Mouse (Mus musculus) spleen, adult 2 months (tissue): ENCODE results near the gene Sesn2. TPM values are rescaled to one million over a fixed set of nuclear protein-coding genes. Genes with fewer than 3 reads are reported as not detected.

ENCODE experiments used
- DNase-seq, 2 experiments: peaks; one replicate each; pipeline versions ENCODE4 v3.0.0 to v3.0.0-alpha.2; 2012 to 2021; ENCODE audit warnings: low spot score in 2 of 2, low read depth in 1 of 2
- H3K27ac ChIP-seq: fragments of 200-500 bp; 2 replicates; pipeline ENCODE4 v1.5.1; 2012; ENCODE audit warnings: low read length, inconsistent platforms; ENCODE audit not compliant: insufficient read depth
- H3K27me3 ChIP-seq: fragments of 200-500 bp; 2 replicates; pipeline ENCODE4 v1.6.1; 2012; ENCODE audit warnings: mild to moderate bottlenecking, moderate library complexity, low read length, inconsistent platforms; ENCODE audit not compliant: control insufficient read depth, insufficient read depth
- H3K36me3 ChIP-seq: fragments of 200-500 bp; 2 replicates; pipeline ENCODE4 v1.6.1; 2012; ENCODE audit warnings: mild to moderate bottlenecking, low read length, inconsistent platforms; ENCODE audit not compliant: control insufficient read depth, insufficient read depth
- H3K4me1 ChIP-seq: fragments of 200-500 bp; 2 replicates; pipeline ENCODE4 v1.6.1; 2011; ENCODE audit warnings: inconsistent platforms; ENCODE audit not compliant: control insufficient read depth, insufficient read depth, insufficient read length
- H3K4me3 ChIP-seq: fragments of 200-500 bp; 2 replicates; pipeline ENCODE4 v1.5.1; 2011; ENCODE audit warnings: mild to moderate bottlenecking, inconsistent platforms; ENCODE audit not compliant: insufficient read depth, insufficient read length; ENCODE audit errors: extremely low read depth
- CTCF ChIP-seq: fragments of 200-500 bp; IDR thresholded peaks from 2 replicates; pipeline ENCODE4 v1.5.1; 2011; ENCODE audit warnings: mild to moderate bottlenecking, inconsistent platforms; ENCODE audit not compliant: insufficient read depth, insufficient read length, insufficient replicate concordance; ENCODE audit errors: extremely low read depth
- POLR2A ChIP-seq: fragments of 200-500 bp; IDR thresholded peaks from 2 replicates; pipeline ENCODE4 v1.6.1; 2011; ENCODE audit warnings: low read depth, low read length, inconsistent platforms
- WGBS: fragments of 180-500 bp; shearing (Covaris S2); methylation state at CpG from one replicate; pipeline ENCODE4 v1.1.7; 2018; 5-methylcytosine and 5-hydroxymethylcytosine counted together
- polyA plus RNA-seq: library from polyadenylated mRNA; depleted of rRNA; stranded (reverse); fragments of >200 nt; gene quantifications from 2 replicates; pipeline ENCODE4 v1.2.3, GENCODE M21; 2012

The Sesn2 gene
- polyA plus RNA-seq, 1 experiment, result 9.3 TPM

DNA sequence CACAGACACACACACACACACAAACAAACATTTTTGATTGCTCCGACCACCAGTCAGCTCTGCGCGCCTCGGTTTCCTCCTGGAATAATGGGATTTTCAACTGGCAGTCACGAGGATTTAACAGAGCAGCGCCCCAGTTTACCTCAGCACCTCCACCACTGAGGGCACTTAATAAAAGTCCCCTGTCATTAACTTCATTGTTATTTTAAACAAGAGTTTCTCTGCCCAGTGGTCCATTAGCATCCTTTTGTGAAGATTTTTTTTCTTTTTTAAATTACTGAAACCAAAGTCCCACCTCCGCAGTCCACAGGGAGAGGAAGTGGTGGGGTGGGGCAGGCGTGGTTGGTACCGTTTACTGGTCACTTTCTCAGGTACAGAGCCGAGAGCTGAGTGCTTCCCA is 4.5 kb downstream of the Sesn2 start:
- Histone ChIP-seq H3K27me3 (no peaks in the 10 kb centered on the region), H3K27ac (no peak overlapping the region), H3K4me3 (no peak overlapping the region), H3K36me3 (no peaks in the 10 kb centered on the region), H3K4me1 (peaks cover 3% of the 10 kb centered on the region; the same call in 1 of the 2 replicates)
- TF ChIP-seq POLR2A (no peak), CTCF (no peak)
- DNase-seq, result no peak
- WGBS, result 62% methylated on average over 10 of the region's 10 CpGs

- TF ChIP-seq CTCF (no peak), POLR2A (no peak)
- H3K27ac ChIP-seq, result peak overlapping the region; percentile 3; the same call in 1 of the 2 replicates
These were observed 5.1 kb downstream of the Sesn2 start for GRCm38 (mm10) chr4:132505034-132505738.

DNA sequence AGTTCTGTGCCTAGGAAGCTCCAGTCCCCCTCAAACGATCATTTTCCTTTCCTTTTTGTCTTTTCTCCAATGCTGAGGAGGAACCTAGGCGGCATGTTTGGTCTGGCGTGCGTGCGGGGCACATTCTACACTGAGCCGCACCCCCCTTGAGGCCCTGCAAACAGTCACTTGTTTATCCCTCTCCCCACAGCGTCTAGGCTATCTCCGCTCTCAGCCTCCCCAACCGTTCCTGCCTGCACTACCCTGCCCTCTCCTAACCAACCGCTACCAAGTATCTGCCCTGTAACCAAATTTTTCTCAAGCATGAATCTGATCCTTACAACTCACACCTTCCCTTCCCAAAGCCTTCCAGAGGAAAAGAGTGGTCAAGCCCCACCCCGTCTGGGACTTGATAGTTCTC is 7.0 kb downstream of the Sesn2 start:
- H3K4me3 ChIP-seq, result no peak overlapping the region
- TF ChIP-seq POLR2A (no peak), CTCF (no peak)
- no peak for DNase-seq
- 84% methylated on average over 11 of the region's 11 CpGs for WGBS
- H3K27ac ChIP-seq, result no peak overlapping the region
- no peaks in the 10 kb centered on the region for H3K27me3 ChIP-seq
- peaks cover 8% of the 10 kb centered on the region for H3K36me3 ChIP-seq
- H3K4me1 ChIP-seq, result peaks cover 3% of the 10 kb centered on the region; the same call in 1 of the 2 replicates

More at GRCm38 (mm10) chr4:132505034-132505738, 5.1 kb downstream of the Sesn2 start:
- WGBS, result 60% methylated on average over 6 of the region's 6 CpGs
- DNase-seq, result no peak
- Histone ChIP-seq H3K36me3 (no peaks in the 10 kb centered on the region), H3K4me1 (peaks cover 3% of the 10 kb centered on the region; the same call in 1 of the 2 replicates), H3K27me3 (no peaks in the 10 kb centered on the region), H3K4me3 (no peak overlapping the region)

DNA sequence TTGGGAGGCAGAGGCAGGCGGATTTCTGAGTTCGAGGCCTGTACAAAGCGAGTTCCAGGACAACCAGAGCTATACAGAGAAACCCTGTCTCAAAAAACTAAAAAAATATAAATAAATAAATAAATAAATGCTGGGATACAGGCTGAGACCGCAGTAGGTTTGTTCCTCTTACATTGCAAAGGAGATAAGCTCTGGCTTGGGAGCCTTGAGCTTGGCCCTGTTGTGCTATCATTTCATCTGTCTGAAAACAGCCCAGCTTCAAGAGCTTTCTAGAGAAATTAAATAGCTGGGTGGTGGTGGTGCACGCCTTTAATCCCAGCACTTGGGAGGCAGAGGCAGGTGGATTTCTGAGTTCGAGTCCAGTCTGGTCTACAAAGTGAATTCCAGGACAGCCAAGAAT is 8.7 kb downstream of the Sesn2 start:
- 85% methylated on average over 6 of the region's 6 CpGs for WGBS
- TF ChIP-seq POLR2A, result no peak
- TF ChIP-seq CTCF, result no peak
- Histone ChIP-seq H3K27me3 (no peaks in the 10 kb centered on the region), H3K27ac (no peak overlapping the region), H3K4me1 (peaks cover 3% of the 10 kb centered on the region; the same call in 1 of the 2 replicates), H3K36me3 (peaks cover 21% of the 10 kb centered on the region), H3K4me3 (no peak overlapping the region)
- DNase-seq, result no peak

DNA sequence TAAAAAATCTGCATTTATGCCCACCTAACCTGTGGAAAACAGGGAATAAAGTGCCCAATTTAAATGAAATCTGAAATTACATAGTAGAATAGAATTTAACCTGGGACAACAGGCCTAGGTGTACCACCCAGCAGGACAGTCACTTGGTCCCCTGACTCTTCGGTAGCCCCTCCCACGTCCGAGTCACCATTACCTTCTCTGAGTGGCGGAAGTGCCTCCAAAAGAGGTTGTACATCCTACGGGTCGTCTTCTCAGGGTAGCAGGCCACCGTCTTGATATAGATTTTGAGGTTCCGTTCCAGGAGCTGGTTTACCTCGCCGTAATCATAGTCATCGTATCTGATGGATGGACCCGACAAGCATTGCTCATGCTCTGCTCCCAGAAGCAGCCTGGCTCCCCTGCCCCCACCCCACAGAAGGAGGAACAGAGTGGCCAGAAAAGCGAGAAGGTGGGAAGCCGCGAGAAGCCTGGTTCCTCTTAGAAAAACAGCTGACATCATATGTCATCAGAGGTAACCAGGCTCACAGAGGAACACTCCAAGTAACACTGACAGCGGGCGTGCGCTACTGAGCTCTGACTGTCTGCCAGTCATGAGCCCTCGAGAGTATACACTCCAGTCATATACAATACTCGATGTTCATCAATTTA is 15.9 kb downstream of the Sesn2 start:
- Histone ChIP-seq H3K36me3 (peaks cover 24% of the 10 kb centered on the region), H3K27me3 (no peaks in the 10 kb centered on the region), H3K4me3 (peak overlapping the region; percentile 10; the same call in 1 of the 2 replicates), H3K4me1 (no peaks in the 10 kb centered on the region; the same call in 1 of the 2 replicates), H3K27ac (no peak overlapping the region; the same call in 1 of the 2 replicates)
- 24% methylated on average over 20 of the region's 20 CpGs for whole genome bisulfite sequencing
- DNase-seq, result peak; percentile 34 to 45
- TF ChIP-seq POLR2A (no peak), CTCF (no peak)

GRCm38 (mm10) chr4:132492178-132493060 is 17.9 kb downstream of the Sesn2 start:
- H3K4me1 ChIP-seq, result no peaks in the 10 kb centered on the region; the same call in 1 of the 2 replicates
- H3K36me3 ChIP-seq, result peaks cover 12% of the 10 kb centered on the region
- no peaks in the 10 kb centered on the region for H3K27me3 ChIP-seq
- DNase-seq, result no peak
- no peak for TF ChIP-seq POLR2A
- no peak for TF ChIP-seq CTCF
- WGBS, result 81% methylated on average over 10 of the region's 10 CpGs
- H3K27ac ChIP-seq, result no peak overlapping the region; the same call in 1 of the 2 replicates
- no peak overlapping the region for H3K4me3 ChIP-seq

DNA sequence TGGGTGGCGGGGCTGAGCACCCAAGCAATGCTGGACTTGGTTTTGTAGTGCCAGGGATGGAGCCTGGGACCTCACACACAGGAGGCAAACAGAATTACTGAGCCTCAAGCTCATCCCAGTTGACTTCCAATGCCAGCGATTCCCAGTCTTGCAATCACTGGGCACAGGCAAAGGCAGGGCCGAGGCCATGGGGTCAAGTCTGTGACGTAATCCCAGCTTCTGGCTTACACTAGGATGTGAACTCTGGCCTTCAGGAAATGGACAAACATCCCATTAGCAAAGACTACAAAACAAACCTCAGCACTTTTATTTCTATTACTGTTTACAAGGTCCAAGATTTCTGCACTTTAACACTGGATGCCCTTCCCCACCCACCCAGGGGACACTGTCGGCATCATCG is 18.6 kb downstream of the Sesn2 start:
- H3K4me1 ChIP-seq, result no peaks in the 10 kb centered on the region; the same call in 1 of the 2 replicates
- H3K4me3 ChIP-seq, result no peak overlapping the region
- H3K27me3 ChIP-seq, result no peaks in the 10 kb centered on the region
- peaks cover 6% of the 10 kb centered on the region for H3K36me3 ChIP-seq
- WGBS, result 86% methylated on average over 6 of the region's 6 CpGs
- H3K27ac ChIP-seq, result no peak overlapping the region
- no peak for DNase-seq
- TF ChIP-seq CTCF (no peak), POLR2A (no peak)
